Mouse (Mus musculus) embryo, embryonic 10.5 days (tissue): ENCODE measurements at regions not wholly inside any gene's neighbourhood (a gene's known extent, or its start where the extent isn't known, plus 50 kb on each side); places are given as distances from the start of the nearest gene placed in this dataset.

ENCODE experiments used
- DNase-seq: peaks from one replicate; pipeline ENCODE4 v3.0.0-alpha.2; 2015; ENCODE audit warnings: low spot score

DNA sequence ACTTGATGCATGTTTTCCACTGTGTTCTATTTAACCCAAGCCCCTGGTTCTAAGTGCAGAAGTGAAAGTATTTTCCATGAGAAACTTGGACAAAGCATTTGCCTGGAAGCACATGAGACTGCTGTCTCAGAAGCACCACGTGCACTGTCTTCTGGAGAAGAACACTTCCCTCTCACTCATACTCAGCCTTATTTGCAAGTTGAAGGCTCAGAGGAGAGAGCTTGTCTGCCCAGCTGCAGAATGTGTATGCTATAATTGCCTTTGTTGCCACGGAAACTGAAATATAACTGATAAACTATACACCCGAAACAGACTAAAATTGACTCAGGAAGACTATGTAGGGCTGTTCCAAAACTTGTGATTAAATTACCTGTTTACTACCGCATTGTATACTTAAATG, 3230.3 kb downstream of the 9330182O14Rik start:
- DNase-seq, result peak; percentile 6

- DNase-seq, result no peak
These were observed 3238.9 kb downstream of the 9330182O14Rik start for GRCm38 (mm10) chr15:43373072-43373471.

GRCm38 (mm10) chr15:43382405-43382804, 3248.2 kb downstream of the 9330182O14Rik start:
- DNase-seq, result no peak

DNA sequence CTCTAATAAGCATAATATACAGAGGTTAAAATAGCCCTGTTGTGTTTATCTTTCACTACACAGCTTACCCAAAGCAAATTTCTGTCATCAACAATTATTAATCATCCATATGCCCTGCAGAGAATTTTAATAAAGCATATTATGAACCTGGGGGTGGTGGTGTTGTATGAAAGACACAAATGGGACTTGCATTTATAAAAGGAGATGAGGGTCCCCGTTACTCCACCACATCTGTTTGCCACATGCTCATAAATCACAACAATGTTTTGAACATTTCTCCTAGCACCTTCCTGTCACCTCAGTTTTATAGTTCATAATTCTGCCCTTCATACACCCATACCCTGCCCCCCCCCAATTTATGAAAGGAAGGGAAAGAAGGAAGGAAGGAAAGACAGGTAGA, 3265.7 kb downstream of the 9330182O14Rik start:
- DNase-seq, result peak; percentile 53

DNA sequence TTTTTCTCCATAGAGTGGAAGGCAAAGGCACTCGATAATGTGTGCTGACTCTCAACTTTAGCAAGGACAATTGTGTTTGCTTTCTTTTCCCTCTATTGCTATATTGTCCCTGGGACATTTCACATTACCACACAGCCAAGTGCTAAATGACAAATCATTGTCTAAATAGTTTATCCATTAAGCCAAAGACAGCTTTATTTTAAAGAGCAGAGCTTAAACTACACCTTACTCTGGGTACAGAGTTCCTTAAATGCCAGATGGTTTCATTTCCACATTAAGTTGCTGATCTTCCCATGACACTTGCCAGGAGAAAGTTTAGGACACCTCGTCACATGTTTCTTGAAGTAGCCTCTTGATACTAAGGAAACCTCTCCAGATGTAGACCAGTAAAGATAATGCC, 3269.4 kb downstream of the 9330182O14Rik start:
- DNase-seq, result peak; percentile 13
